Mouse (Mus musculus): ENCODE measurements around the gene Rp9. TPM values are rescaled to one million over a fixed set of nuclear protein-coding genes. Genes with fewer than 3 reads are reported as not detected.
A peak's percentile ranks its signal among the peaks of the same experiment; 100 is the strongest.

The Rp9 gene
- polyA plus RNA-seq, 1 experiment from 2014 or later = 150 TPM

DNA sequence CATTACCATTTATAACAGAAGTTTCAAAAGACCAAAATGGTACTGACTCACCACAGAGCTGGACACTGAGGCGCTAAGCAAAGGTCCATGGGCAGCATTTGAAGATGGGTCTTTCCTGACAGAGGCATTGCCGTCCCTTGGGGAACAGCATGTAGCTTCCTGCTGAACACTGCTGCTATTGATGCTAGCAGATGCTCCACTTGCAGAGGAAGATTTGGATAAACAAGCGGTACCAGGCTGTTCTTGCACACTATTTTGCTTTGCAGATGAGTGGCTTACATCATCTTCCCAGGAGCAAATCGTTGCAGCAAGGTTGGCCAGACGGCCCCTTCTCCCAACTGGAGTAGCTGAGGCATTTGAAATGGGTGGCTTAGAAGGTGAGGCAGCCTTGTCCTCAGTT lies 93.5 kb downstream of the Rp9 start:
- no peak for DNase-seq (ENCODE audit: low spot score)

DNA sequence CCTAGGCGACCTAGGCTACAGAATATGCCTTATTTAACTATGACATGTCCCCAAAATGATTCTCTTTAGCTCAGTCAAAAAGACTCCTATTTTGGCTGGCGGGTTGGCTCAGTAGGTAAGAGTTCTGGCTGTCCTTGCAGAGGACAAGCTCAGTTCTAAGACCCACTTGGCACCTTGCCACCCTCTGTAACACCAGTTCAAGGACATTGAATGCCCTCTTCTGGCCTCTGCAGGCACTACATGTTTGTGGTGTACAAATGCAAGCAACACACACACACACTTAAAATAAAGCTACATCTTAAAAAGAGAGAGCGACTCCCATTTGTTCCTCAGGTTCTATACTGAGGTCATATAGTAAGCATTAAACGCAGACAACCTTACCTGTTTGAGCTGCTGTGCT lies 96.8 kb downstream of the Rp9 start:
- DNase-seq (ENCODE audit: low spot score) = peak; percentile 39

DNA sequence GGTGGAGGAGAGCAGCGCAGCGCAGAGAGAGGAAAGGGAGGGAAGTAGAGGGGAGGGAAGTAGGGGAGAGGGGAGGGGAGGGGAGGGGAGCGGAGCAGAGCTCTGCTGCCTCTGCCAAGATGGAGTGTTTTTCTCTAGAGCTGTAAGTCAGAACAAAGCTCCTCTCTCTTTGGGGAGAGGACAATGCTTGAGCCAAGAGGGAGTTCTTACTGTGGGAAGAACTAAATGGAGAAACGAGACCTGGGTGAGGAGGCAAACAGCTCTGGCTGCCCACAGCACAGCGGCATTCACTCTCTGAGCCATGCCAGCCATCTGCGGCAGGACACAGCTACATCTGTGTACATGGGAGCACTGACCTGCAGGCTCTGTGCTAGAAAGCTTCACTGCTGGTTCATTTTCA lies 101.5 kb downstream of the Rp9 start:
- DNase-seq (ENCODE audit: low spot score) = no peak

DNA sequence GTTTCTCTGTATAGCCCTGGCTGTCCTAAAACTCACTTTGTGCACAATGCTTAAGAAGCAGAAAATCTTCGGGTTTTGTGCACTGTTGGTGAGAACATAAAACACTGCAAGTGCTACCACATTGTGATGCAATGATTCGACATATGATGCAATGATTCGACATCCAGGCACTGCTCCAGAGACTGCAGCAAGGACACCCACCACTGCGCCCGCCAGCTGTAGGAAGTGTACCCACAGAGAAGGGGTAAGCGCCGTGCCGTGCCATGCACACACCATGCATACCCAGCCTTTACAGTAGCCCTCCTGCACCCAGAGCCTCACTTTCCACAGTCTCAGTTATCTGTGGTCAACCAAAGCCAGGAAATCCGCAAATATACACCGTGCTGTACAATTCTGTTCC lies 102.9 kb downstream of the Rp9 start:
- DNase-seq (ENCODE audit: low spot score) = no peak

DNA sequence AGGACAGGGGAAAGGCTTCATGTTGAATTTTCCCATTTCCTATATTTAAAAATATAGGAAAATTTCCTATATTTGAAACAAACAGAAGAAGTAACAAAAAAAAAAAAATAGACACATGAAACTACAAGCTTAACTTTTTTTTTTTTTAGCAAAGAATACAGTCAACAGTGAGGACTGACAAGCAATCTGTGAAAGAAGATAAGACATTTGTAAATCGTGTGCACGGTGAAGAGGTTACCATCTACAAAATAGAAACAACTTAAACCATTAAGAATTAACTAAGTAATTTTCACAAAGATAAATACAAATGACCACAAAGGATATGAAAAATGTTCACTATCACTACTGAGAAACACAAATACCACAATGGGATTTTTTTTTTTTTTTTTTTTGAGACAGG lies 103.3 kb downstream of the Rp9 start:
- no peak for DNase-seq (ENCODE audit: low spot score)

Other genes starting within 250 kb of the Rp9 start
- 17.9 and 19.9 TPM in 2 replicates for gene Zfp809, start 244.0 kb downstream of the Rp9 start, polyA plus RNA-seq (2015; fragmentation: Nextera tagmentation; extraction: Ambion mirVana)
- gene Zfp599, start 209.8 kb downstream of the Rp9 start, polyA plus RNA-seq (2015; fragmentation: Nextera tagmentation; extraction: Ambion mirVana) = 7.2 and 7.8 TPM in 2 replicates
- 17.0 and 17.7 TPM in 2 replicates for gene Zfp810, start 162.1 kb downstream of the Rp9 start, polyA plus RNA-seq (2015; fragmentation: Nextera tagmentation; extraction: Ambion mirVana)
- gene Anln, start 80.6 kb downstream of the Rp9 start, polyA plus RNA-seq (2015; fragmentation: Nextera tagmentation; extraction: Ambion mirVana) = 20.1 and 20.7 TPM in 2 replicates
- gene 9530077C05Rik, start 58.2 kb downstream of the Rp9 start, polyA plus RNA-seq (2015; fragmentation: Nextera tagmentation; extraction: Ambion mirVana) = 12.3 and 16.2 TPM in 2 replicates
- gene Gm17545, start 15.5 kb downstream of the Rp9 start, polyA plus RNA-seq (2015; fragmentation: Nextera tagmentation; extraction: Ambion mirVana) = not detected in 2 replicates
- gene Bbs9, start 6.0 kb upstream of the Rp9 start, polyA plus RNA-seq (2015; fragmentation: Nextera tagmentation; extraction: Ambion mirVana) = 14.8 and 16.0 TPM in 2 replicates

Measured in thymus, postnatal 0 days (tissue).